Mouse (Mus musculus): ENCODE results near the gene Emc7.

Gene Emc7

DNA sequence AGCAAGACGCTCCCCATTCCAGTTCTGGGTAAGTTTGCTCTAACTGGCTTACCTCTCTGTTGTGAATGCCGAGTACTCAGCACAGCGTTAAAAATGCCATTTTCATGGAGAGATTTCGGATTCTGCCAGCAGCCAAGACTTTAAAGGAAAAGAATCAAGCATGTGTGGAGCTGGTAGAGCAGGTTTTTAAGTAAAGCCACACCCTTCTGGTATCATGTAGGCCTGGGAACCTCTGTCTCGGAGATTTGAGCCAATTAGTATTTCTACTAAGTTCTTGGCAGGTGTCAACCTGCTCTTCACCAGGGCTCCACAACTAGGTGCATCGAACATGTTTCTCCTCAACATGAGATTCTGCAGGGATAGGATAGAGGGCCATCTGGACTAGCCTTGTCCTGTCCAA is 21.8 kb downstream of the Emc7 start:
- no peak for DNase-seq (ENCODE audit: low spot score)

GRCm38 (mm10) chr2:112480669-112481068 is 25.9 kb downstream of the Emc7 start, which contains the start of gene Chrm5:
TSS of gene Chrm5 (minus strand) at chr2:112480769.
- no peak for DNase-seq (ENCODE audit: low spot score)

GRCm38 (mm10) chr2:112481564-112481963 is 26.8 kb downstream of the Emc7 start:
- DNase-seq (ENCODE audit: low spot score): no peak

GRCm38 (mm10) chr2:112482533-112483333 is 27.9 kb downstream of the Emc7 start:
- no peak for DNase-seq (ENCODE audit: low spot score)

GRCm38 (mm10) chr2:112483334-112483651 is 28.5 kb downstream of the Emc7 start:
- DNase-seq (ENCODE audit: low spot score): no peak

DNA sequence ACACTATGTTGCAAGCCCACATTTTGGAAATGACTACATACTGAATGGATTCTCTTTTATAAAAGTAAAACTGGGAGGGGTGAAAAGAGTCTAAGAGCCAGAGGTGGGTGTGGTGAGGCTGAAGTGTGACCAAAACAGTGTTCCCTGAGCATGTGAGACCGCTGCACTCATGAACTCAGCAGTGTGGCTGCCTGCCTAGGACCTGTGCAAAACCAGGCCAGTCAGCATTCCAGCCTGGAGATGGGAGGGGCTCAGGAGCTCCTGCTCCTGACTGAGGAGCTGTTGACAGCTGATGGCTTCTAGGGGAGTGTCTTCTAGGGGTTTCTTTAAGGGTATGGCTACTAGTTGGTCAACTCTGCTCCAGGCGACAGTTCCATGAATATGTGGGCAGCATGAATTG is 30.1 kb downstream of the Emc7 start:
- DNase-seq (ENCODE audit: low spot score): no peak

- DNase-seq (ENCODE audit: low spot score): no peak
Measured at GRCm38 (mm10) chr2:112490483-112491196, 35.8 kb downstream of the Emc7 start.

DNA sequence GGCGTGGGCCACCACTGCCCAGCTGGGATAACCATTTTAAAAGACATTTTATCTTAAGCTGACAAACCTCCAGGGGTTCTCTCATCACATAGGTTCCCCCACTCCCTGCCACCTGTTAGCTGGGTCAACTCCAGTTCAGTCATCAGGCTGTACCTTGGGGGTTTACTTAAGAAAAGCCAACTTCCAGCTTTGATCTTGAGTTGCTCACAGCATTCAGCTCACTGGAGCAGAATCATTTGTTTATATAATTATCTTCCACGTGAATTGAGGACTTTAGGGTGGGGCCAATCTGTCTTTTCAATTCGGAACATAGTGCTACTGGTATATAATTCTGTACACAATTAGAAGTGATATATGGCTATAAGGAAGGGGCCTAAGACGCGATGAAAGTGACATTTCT is 36.8 kb downstream of the Emc7 start:
- no peak for DNase-seq (ENCODE audit: low spot score)

- no peak for DNase-seq (ENCODE audit: low spot score)
Measured at GRCm38 (mm10) chr2:112492431-112492855, 37.6 kb downstream of the Emc7 start.

- peak; percentile 61 for DNase-seq (ENCODE audit: low spot score)
Measured at GRCm38 (mm10) chr2:112492856-112493538, 38.2 kb downstream of the Emc7 start, which contains the start of gene Aven. TSS of gene Aven (plus strand) at chr2:112492964.

- no peak for DNase-seq (ENCODE audit: low spot score)
Measured at GRCm38 (mm10) chr2:112493539-112494260, 38.9 kb downstream of the Emc7 start.

GRCm38 (mm10) chr2:112497851-112498250 is 43.1 kb downstream of the Emc7 start:
- DNase-seq (ENCODE audit: low spot score): no peak

- peak; percentile 39 for DNase-seq (ENCODE audit: low spot score)
Measured at GRCm38 (mm10) chr2:112501209-112501608, 46.4 kb downstream of the Emc7 start.

GRCm38 (mm10) chr2:112503978-112504377 is 49.2 kb downstream of the Emc7 start:
- DNase-seq (ENCODE audit: low spot score): no peak

GRCm38 (mm10) chr2:112506841-112507435 is 52.1 kb downstream of the Emc7 start:
- no peak for DNase-seq (ENCODE audit: low spot score)

DNA sequence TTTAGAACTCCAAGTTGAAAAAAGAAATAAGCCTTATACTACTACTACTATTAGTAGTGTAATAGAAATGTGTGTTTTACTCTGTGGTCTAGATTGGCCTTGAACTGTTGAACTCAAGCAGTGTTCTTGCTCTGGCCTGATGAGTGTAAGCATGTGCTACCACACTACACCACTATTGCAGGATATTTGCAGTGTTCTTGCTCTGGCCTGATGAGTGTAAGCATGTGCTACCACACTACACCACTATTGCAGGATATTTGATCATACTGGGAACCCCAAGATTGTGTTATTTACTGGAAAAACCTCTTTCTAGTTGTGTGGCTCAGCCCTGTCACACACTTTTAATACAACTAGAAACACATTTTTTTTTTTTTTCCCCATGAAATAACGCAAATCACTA is 52.6 kb downstream of the Emc7 start:
- no peak for DNase-seq (ENCODE audit: low spot score)

DNA sequence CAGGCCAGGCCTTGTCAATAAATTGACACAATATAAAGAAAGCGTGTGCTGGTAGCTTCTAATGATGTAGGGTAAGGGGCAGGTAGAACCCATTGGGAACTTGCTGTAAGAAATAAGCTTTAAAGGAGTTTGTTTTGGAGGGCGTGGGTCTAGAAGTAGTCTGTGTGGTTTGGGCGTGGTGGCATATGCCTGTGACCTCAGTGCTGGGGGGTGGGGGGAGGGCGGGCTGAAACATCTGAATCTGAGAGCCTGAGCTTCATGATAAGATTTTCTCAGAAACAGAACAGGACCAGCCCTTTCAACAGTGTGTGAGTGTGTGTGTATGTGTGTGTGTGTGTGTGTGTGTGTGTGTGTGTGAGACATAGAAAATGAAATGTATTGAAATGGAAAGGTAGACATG is 55.3 kb downstream of the Emc7 start:
- no peak for DNase-seq (ENCODE audit: low spot score)

DNA sequence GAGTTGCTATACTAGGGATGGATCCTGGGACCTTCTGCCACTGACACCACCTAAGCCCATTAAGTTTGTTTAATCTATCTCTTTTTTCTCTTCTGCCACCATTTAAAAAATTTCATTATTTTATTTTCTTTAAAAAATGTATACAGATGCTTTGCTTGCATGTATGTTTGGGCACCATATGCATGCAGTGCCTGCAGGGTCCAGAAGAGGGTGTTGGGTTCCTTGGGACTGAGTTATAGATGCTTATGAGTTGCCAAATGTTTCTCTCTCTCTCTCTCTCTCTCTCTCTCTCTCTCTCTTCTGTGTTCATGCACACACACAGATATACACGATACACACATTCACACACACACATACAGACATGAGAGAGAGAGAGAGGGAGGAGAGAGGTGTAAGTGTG is 58.2 kb downstream of the Emc7 start:
- DNase-seq (ENCODE audit: low spot score): no peak

DNA sequence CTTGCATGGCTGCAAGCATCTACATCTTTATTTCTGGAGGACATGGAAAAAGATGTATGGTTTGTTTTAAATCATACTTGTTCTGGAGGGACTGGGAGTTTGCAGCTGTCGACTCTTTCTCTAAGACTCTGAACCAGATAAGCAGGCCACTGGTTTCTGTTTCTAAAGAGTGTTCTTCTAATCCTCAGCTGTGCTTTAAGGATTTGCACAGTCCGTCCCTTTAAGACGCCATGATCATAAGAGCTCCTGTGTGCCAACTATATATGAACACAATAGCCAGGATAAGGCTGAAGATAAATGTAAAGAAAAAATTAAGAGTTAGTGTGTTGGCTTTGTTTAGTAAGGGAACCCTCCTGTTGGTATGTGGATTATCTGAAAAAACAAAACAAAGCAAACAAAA is 61.9 kb downstream of the Emc7 start:
- DNase-seq (ENCODE audit: low spot score): no peak

- no peak for DNase-seq (ENCODE audit: low spot score)
Measured at GRCm38 (mm10) chr2:112517218-112517617, 62.4 kb downstream of the Emc7 start.

DNA sequence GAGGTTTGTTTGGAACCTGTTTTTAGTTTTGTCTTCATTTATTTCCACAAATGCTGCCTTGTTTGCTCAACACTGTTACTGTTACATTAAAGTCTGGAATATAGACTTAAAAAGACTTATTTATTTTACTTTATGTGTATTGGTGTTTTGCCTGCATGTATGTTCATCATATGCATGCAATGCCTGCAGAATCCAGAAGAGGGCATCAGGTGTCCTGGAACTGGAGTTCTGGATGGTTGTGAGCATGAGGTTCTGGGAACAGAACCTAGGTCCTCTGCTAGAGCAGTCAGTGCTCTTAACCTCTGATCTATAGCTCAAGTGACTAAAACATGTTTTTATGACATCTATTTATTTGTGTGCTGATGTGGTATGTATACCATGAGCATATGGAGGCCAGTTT is 63.7 kb downstream of the Emc7 start:
- DNase-seq (ENCODE audit: low spot score): no peak

Measured in spleen, adult 12 weeks (tissue).